Mouse (Mus musculus) stomach, embryonic 15.5 days (tissue): Measurements from ENCODE around the gene Il4i1. TPM values are rescaled to one million over a fixed set of nuclear protein-coding genes. Genes with fewer than 3 reads are reported as not detected.

ENCODE experiments used
- ATAC-seq: fragments of 200-750 bp; cut with Nextera tagmentation; 2 replicates; pipeline ENCODE4 v1.8.0; 2017; ENCODE audit warnings: low read depth, moderate number of reproducible peaks, moderate TSS enrichment; ENCODE audit not compliant: insufficient read depth, low FRiP score
- H3K27ac ChIP-seq: fragments of 300-500 bp; sonication (generic); 2 replicates; pipeline ENCODE4 v1.5.1; 2015; ENCODE audit warnings: mild to moderate bottlenecking, inconsistent platforms
- H3K27me3 ChIP-seq: fragments of 300-500 bp; sonication (generic); replicated peaks from 2 replicates; pipeline ENCODE4 v1.6.1; 2015; ENCODE audit warnings: inconsistent platforms
- H3K36me3 ChIP-seq: fragments of 300-500 bp; sonication (generic); 2 replicates; pipeline ENCODE4 v1.6.1; 2015; ENCODE audit warnings: inconsistent platforms
- H3K4me1 ChIP-seq: fragments of 300-500 bp; sonication (generic); 2 replicates; pipeline ENCODE4 v1.6.1; 2015; ENCODE audit warnings: inconsistent platforms
- H3K4me2 ChIP-seq: fragments of 300-500 bp; sonication (generic); 2 replicates; pipeline ENCODE4 v1.6.1; 2015; ENCODE audit warnings: mild to moderate bottlenecking, inconsistent platforms
- H3K4me3 ChIP-seq: fragments of 300-500 bp; sonication (generic); replicated peaks from 2 replicates; pipeline ENCODE4 v1.5.1; 2015; ENCODE audit warnings: inconsistent platforms
- H3K9ac ChIP-seq: fragments of 300-500 bp; sonication (generic); 2 replicates; pipeline ENCODE4 v1.6.1; 2015; ENCODE audit warnings: inconsistent platforms
- H3K9me3 ChIP-seq: fragments of 300-500 bp; sonication (generic); 2 replicates; pipeline ENCODE4 v1.6.1; 2016; ENCODE audit warnings: inconsistent platforms
- WGBS: fragments of 180-500 bp; shearing (Covaris S2); methylation state at CpG from one replicate; pipeline ENCODE4 v1.1.7; 2015; 5-methylcytosine and 5-hydroxymethylcytosine counted together
- polyA plus RNA-seq: library from polyadenylated mRNA; unstranded; fragments of >200 nt; fragmentation: Nextera tagmentation; extraction: Ambion mirVana; gene quantifications from 2 replicates; pipeline ENCODE4 v1.2.1, GENCODE M21; 2015

Il4i1 gene
- polyA plus RNA-seq, 1 experiment from 2014 or later = 1.4 TPM

GRCm38 (mm10) chr7:44839171-44839490 is 22.9 kb downstream of the Il4i1 start:
- 27% methylated on average over 11 of the region's 11 CpGs for WGBS

GRCm38 (mm10) chr7:44839491-44840191 is 23.5 kb downstream of the Il4i1 start:
- ATAC-seq = peak; percentile 13; the same call in 1 of the 2 replicates
- Histone ChIP-seq H3K36me3 (peaks cover 32% of the 10 kb centered on the region), H3K4me2 (peak overlapping the region; percentile 78), H3K4me3 (peak overlapping the region; percentile 31), H3K9ac (peak overlapping the region; percentile 32; the same call in 1 of the 2 replicates), H3K27me3 (peaks cover 10% of the 10 kb centered on the region), H3K4me1 (peaks cover 15% of the 10 kb centered on the region), H3K9me3 (no peaks in the 10 kb centered on the region), H3K27ac (no peak overlapping the region)
- 3% methylated on average over 58 of the region's 58 CpGs for WGBS

More at GRCm38 (mm10) chr7:44839171-44839490, 22.9 kb downstream of the Il4i1 start:
- H3K27me3 ChIP-seq = peaks cover 10% of the 10 kb centered on the region
- no peak overlapping the region for H3K27ac ChIP-seq
- peak overlapping the region; percentile 31 for H3K4me3 ChIP-seq
- no peak for ATAC-seq
- peak overlapping the region; percentile 32; the same call in 1 of the 2 replicates for H3K9ac ChIP-seq
- peaks cover 27% of the 10 kb centered on the region for H3K36me3 ChIP-seq
- H3K9me3 ChIP-seq = no peaks in the 10 kb centered on the region
- H3K4me1 ChIP-seq = peaks cover 15% of the 10 kb centered on the region
- H3K4me2 ChIP-seq = peak overlapping the region; percentile 78

- peaks cover 40% of the 10 kb centered on the region for H3K36me3 ChIP-seq
- no peak overlapping the region for H3K9ac ChIP-seq
- no peaks in the 10 kb centered on the region for H3K9me3 ChIP-seq
- peaks cover 10% of the 10 kb centered on the region for H3K27me3 ChIP-seq
- no peak overlapping the region for H3K27ac ChIP-seq
- ATAC-seq = no peak
- H3K4me1 ChIP-seq = peaks cover 15% of the 10 kb centered on the region
- peak overlapping the region; percentile 31; the same call in 1 of the 2 replicates for H3K4me3 ChIP-seq
- H3K4me2 ChIP-seq = peak overlapping the region; percentile 78
- 57% methylated on average over 14 of the region's 14 CpGs for WGBS
Observed at GRCm38 (mm10) chr7:44840426-44840825, 24.2 kb downstream of the Il4i1 start.

GRCm38 (mm10) chr7:44841825-44842463 is 25.8 kb downstream of the Il4i1 start:
- Histone ChIP-seq H3K4me3 (no peak overlapping the region), H3K4me1 (peaks cover 15% of the 10 kb centered on the region), H3K9me3 (no peaks in the 10 kb centered on the region), H3K9ac (no peak overlapping the region), H3K4me2 (no peak overlapping the region), H3K27me3 (peaks cover 10% of the 10 kb centered on the region), H3K27ac (no peak overlapping the region), H3K36me3 (peaks cover 51% of the 10 kb centered on the region)
- 83% methylated on average over 8 of the region's 8 CpGs for WGBS
- no peak for ATAC-seq

GRCm38 (mm10) chr7:44845006-44845405 is 28.8 kb downstream of the Il4i1 start:
- H3K27me3 ChIP-seq = peaks cover 10% of the 10 kb centered on the region
- H3K36me3 ChIP-seq = peaks cover 51% of the 10 kb centered on the region
- H3K4me1 ChIP-seq = peaks cover 12% of the 10 kb centered on the region
- H3K9me3 ChIP-seq = no peaks in the 10 kb centered on the region
- no peak overlapping the region for H3K4me3 ChIP-seq
- H3K27ac ChIP-seq = no peak overlapping the region
- no peak overlapping the region for H3K9ac ChIP-seq
- no peak overlapping the region for H3K4me2 ChIP-seq
- no peak for ATAC-seq
- 93% methylated on average over 10 of the region's 10 CpGs for WGBS

- ATAC-seq = no peak
- H3K36me3 ChIP-seq = peaks cover 47% of the 10 kb centered on the region
- H3K9me3 ChIP-seq = no peaks in the 10 kb centered on the region
- H3K27me3 ChIP-seq = 0 out of 2 replicates have a peak, but pooled peaks cover under 1% of the 10 kb centered on the region
- H3K27ac ChIP-seq = no peak overlapping the region
- WGBS = 94% methylated on average over 7 of the region's 7 CpGs
- no peak overlapping the region for H3K4me3 ChIP-seq
- H3K4me1 ChIP-seq = peaks cover 23% of the 10 kb centered on the region
- H3K9ac ChIP-seq = no peak overlapping the region
- H3K4me2 ChIP-seq = no peak overlapping the region
Observed at GRCm38 (mm10) chr7:44846804-44847203, 30.6 kb downstream of the Il4i1 start.

- 57% methylated on average over 5 of the region's 5 CpGs for WGBS
- peak overlapping the region; percentile 69 for H3K4me3 ChIP-seq
- no peak overlapping the region for H3K27ac ChIP-seq
- H3K9me3 ChIP-seq = no peaks in the 10 kb centered on the region
- H3K27me3 ChIP-seq = no peaks in the 10 kb centered on the region
- H3K4me2 ChIP-seq = peak overlapping the region; percentile 68
- peaks cover 44% of the 10 kb centered on the region for H3K36me3 ChIP-seq
- peak overlapping the region; percentile 1; the same call in 1 of the 2 replicates for H3K9ac ChIP-seq
- peaks cover 29% of the 10 kb centered on the region for H3K4me1 ChIP-seq
- ATAC-seq = no peak
Observed at GRCm38 (mm10) chr7:44847772-44848171, 31.6 kb downstream of the Il4i1 start.

GRCm38 (mm10) chr7:44848561-44849415 is 32.6 kb downstream of the Il4i1 start, which contains the start of the genes Akt1s1 and Tbc1d17:
Gene Akt1s1 (plus strand): TSS chr7:44848991.
Gene Tbc1d17 (minus strand): TSS chr7:44849079.
- peak within 1 kb of the TSS; percentile 99 for H3K27ac ChIP-seq
- peak within 1 kb of the TSS; percentile 64 for H3K9ac ChIP-seq
- H3K27me3 ChIP-seq = no peaks in the 10 kb centered on the region
- H3K4me2 ChIP-seq = peak within 1 kb of the TSS; percentile 68
- peaks cover 39% of the 10 kb centered on the region for H3K4me1 ChIP-seq
- peak within 1 kb of the TSS; percentile 69 for H3K4me3 ChIP-seq
- under 1% methylated on average over 54 of the region's 54 CpGs for WGBS
- ATAC-seq = peak; percentile 82
- H3K36me3 ChIP-seq = peaks cover 35% of the 10 kb centered on the region
- no peaks in the 10 kb centered on the region for H3K9me3 ChIP-seq

- WGBS = 0% methylated on average over 41 of the region's 41 CpGs
- H3K9ac ChIP-seq = peak overlapping the region; percentile 64
- no peaks in the 10 kb centered on the region for H3K9me3 ChIP-seq
- peaks cover 27% of the 10 kb centered on the region for H3K36me3 ChIP-seq
- H3K4me2 ChIP-seq = peak overlapping the region; percentile 68
- no peaks in the 10 kb centered on the region for H3K27me3 ChIP-seq
- peaks cover 43% of the 10 kb centered on the region for H3K4me1 ChIP-seq
- peak overlapping the region; percentile 99 for H3K27ac ChIP-seq
- peak overlapping the region; percentile 69 for H3K4me3 ChIP-seq
- peak; percentile 64 for ATAC-seq
Observed at GRCm38 (mm10) chr7:44849416-44850111, 33.4 kb downstream of the Il4i1 start.

GRCm38 (mm10) chr7:44850146-44850545 is 34.0 kb downstream of the Il4i1 start:
- under 1% methylated on average over 33 of the region's 33 CpGs for WGBS
- H3K4me2 ChIP-seq = peak overlapping the region; percentile 68
- no peaks in the 10 kb centered on the region for H3K27me3 ChIP-seq
- peaks cover 21% of the 10 kb centered on the region for H3K36me3 ChIP-seq
- ATAC-seq = peak; percentile 20
- no peaks in the 10 kb centered on the region for H3K9me3 ChIP-seq
- peaks cover 49% of the 10 kb centered on the region for H3K4me1 ChIP-seq
- peak overlapping the region; percentile 64 for H3K9ac ChIP-seq
- peak overlapping the region; percentile 69 for H3K4me3 ChIP-seq
- peak overlapping the region; percentile 99 for H3K27ac ChIP-seq
